Mouse (Mus musculus) thymus, adult 2 months (tissue): ENCODE measurements around the gene Ppp1r17. TPM values are rescaled to one million over a fixed set of nuclear protein-coding genes. Genes with fewer than 3 reads are reported as not detected.

Experiments
- DNase-seq: peaks from one replicate; pipeline ENCODE4 v3.0.0; 2021
- H3K27ac ChIP-seq: fragments of 200-500 bp; 2 replicates; pipeline ENCODE4 v1.5.1; 2012; ENCODE audit warnings: low read length, control low read depth; ENCODE audit not compliant: control insufficient read depth, insufficient read depth
- H3K27me3 ChIP-seq: fragments of 200-500 bp; 2 replicates; pipeline ENCODE4 v1.6.1; 2012; ENCODE audit warnings: mild to moderate bottlenecking, low read length, moderate library complexity, mixed read lengths; ENCODE audit not compliant: control insufficient read depth, insufficient read depth
- H3K36me3 ChIP-seq: fragments of 200-500 bp; 2 replicates; pipeline ENCODE4 v1.6.1; 2012; ENCODE audit warnings: mild to moderate bottlenecking, low read length, moderate library complexity; ENCODE audit not compliant: control insufficient read depth, insufficient read depth
- H3K4me1 ChIP-seq: fragments of 200-500 bp; replicated peaks from 2 replicates; pipeline ENCODE4 v1.6.1; 2012; ENCODE audit warnings: low read length; ENCODE audit not compliant: control insufficient read depth, insufficient read depth
- H3K4me3 ChIP-seq: fragments of 200-500 bp; 2 replicates; pipeline ENCODE4 v1.5.1; 2012; ENCODE audit warnings: mild to moderate bottlenecking, low read length, control low read depth, moderate library complexity; ENCODE audit not compliant: control insufficient read depth, insufficient read depth
- CTCF ChIP-seq: fragments of 200-500 bp; IDR thresholded peaks from 2 replicates; pipeline ENCODE4 v1.5.1; 2012; ENCODE audit warnings: mild to moderate bottlenecking, control low read depth, low read length, moderate library complexity, borderline replicate concordance; ENCODE audit not compliant: control insufficient read depth, poor library complexity, insufficient read depth; ENCODE audit errors: extremely low read depth
- POLR2A ChIP-seq: fragments of 200-500 bp; IDR thresholded peaks from 2 replicates; pipeline ENCODE4 v1.6.1; 2012; ENCODE audit warnings: mild to moderate bottlenecking, low read length, control low read depth, moderate library complexity; ENCODE audit not compliant: control insufficient read depth, poor library complexity, insufficient read depth; ENCODE audit errors: extremely low read depth
- WGBS: fragments of 180-500 bp; shearing (Covaris S2); methylation state at CpG from one replicate; pipeline ENCODE4 v1.1.7; 2018; 5-methylcytosine and 5-hydroxymethylcytosine counted together
- polyA plus RNA-seq: library from polyadenylated mRNA; depleted of rRNA; stranded (reverse); fragments of >200 nt; gene quantifications from 2 replicates; pipeline ENCODE4 v1.2.3, GENCODE M21; 2012

The Ppp1r17 gene
- polyA plus RNA-seq, 1 experiment, result 0.08 TPM

DNA sequence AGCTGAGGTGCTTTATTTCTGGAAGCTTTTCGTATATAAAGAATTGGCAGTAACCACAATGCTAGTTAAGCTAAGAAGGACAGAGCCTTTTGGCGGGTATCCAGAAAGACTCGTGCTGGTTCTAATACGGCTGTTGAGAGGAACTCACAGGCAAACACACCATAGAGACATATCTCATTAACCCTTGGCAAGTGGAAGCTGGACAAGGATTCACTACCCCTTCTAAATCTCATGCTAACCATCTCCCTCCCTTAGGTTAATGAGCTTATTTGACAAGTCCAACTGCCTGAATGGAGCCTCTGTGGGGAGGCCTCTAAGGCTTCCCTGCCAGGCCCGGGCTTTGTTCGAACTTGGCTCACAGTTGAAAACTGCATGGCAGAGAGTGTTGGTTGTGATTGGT is 10.0 kb downstream of the Ppp1r17 start:
- Histone ChIP-seq H3K4me3 (no peak overlapping the region), H3K36me3 (no peaks in the 10 kb centered on the region), H3K27ac (no peak overlapping the region), H3K4me1 (no peaks in the 10 kb centered on the region), H3K27me3 (no peaks in the 10 kb centered on the region)
- TF ChIP-seq CTCF (no peak), POLR2A (no peak)
- DNase-seq, result no peak
- WGBS, result 77% methylated on average over 6 of the region's 6 CpGs

GRCm38 (mm10) chr6:56027966-56028365 is 10.7 kb downstream of the Ppp1r17 start:
- TF ChIP-seq POLR2A, result no peak
- no peak for TF ChIP-seq CTCF
- no peak overlapping the region for H3K4me3 ChIP-seq
- H3K36me3 ChIP-seq, result no peaks in the 10 kb centered on the region
- no peaks in the 10 kb centered on the region for H3K27me3 ChIP-seq
- DNase-seq, result no peak
- no peaks in the 10 kb centered on the region for H3K4me1 ChIP-seq
- WGBS, result 90% methylated on average over 5 of the region's 5 CpGs
- no peak overlapping the region for H3K27ac ChIP-seq

- no peaks in the 10 kb centered on the region for H3K4me1 ChIP-seq
- H3K4me3 ChIP-seq, result no peak overlapping the region
- no peak for DNase-seq
- no peak overlapping the region for H3K27ac ChIP-seq
- no peaks in the 10 kb centered on the region for H3K27me3 ChIP-seq
- H3K36me3 ChIP-seq, result no peaks in the 10 kb centered on the region
- TF ChIP-seq CTCF (no peak), POLR2A (no peak)
- 81% methylated on average over 5 of the region's 5 CpGs for WGBS
Observed at GRCm38 (mm10) chr6:56029986-56030385, 12.7 kb downstream of the Ppp1r17 start.

- Histone ChIP-seq H3K27me3 (no peaks in the 10 kb centered on the region), H3K4me1 (no peaks in the 10 kb centered on the region), H3K27ac (no peak overlapping the region), H3K36me3 (no peaks in the 10 kb centered on the region), H3K4me3 (no peak overlapping the region)
- WGBS, result 87% methylated on average over 2 of the region's 2 CpGs
- DNase-seq, result no peak
- TF ChIP-seq POLR2A (no peak), CTCF (no peak)
Observed at GRCm38 (mm10) chr6:56032231-56032630, 14.9 kb downstream of the Ppp1r17 start.

DNA sequence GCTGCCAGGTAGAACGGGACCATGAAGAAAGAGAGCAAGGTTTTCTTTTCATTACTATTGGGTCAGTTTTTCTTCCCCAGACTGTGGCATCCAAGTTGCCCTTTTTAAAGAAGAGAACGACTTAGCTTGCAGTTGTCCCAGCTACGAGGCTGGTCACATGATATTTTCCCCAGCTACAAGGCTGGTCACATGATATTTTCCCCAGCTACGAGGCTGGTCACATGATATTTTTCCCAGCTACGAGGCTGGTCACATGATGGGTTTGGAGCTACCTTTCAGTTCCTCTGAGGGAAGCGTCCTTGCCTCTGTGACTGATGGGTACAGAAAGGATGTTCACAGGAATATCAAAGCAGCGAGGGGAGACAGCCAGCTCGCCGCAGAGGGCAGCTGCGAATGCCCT is 17.8 kb downstream of the Ppp1r17 start:
- DNase-seq, result no peak
- no peaks in the 10 kb centered on the region for H3K27me3 ChIP-seq
- 82% methylated on average over 10 of the region's 10 CpGs for WGBS
- no peaks in the 10 kb centered on the region for H3K4me1 ChIP-seq
- no peak overlapping the region for H3K4me3 ChIP-seq
- no peak for TF ChIP-seq CTCF
- TF ChIP-seq POLR2A, result no peak
- no peaks in the 10 kb centered on the region for H3K36me3 ChIP-seq
- H3K27ac ChIP-seq, result no peak overlapping the region

DNA sequence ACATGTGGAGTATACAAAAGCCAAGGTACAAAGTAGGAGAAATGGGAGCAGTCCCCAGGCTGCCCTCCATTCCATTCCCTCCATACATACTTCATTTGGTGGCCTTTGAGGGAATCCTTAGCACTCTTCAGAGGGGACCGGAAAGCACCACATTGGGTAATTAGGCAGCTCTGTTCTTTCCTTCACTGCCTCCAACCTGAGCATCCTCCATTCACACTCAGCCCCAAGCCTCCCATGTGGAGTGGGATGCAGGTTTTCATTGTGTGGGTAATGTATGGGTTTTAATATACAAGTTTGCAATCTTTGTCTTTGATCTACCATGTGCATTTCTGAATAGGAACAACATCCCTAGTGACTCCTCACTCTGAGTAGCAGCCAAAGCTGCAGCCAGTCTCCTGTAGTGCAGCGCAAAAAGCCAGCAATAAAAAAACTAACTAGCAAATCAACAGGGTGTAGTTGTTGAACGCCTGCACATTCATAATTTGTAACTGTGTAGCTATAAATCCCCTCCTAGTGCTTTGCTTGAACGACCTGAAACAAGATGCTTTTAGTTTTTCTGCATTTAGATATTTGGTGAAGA is 22.3 kb downstream of the Ppp1r17 start:
- H3K27me3 ChIP-seq, result no peaks in the 10 kb centered on the region
- TF ChIP-seq CTCF (no peak), POLR2A (no peak)
- H3K4me3 ChIP-seq, result no peak overlapping the region
- 76% methylated on average over 4 of the region's 4 CpGs for WGBS
- H3K4me1 ChIP-seq, result no peaks in the 10 kb centered on the region
- no peak for DNase-seq
- no peaks in the 10 kb centered on the region for H3K36me3 ChIP-seq
- no peak overlapping the region for H3K27ac ChIP-seq

DNA sequence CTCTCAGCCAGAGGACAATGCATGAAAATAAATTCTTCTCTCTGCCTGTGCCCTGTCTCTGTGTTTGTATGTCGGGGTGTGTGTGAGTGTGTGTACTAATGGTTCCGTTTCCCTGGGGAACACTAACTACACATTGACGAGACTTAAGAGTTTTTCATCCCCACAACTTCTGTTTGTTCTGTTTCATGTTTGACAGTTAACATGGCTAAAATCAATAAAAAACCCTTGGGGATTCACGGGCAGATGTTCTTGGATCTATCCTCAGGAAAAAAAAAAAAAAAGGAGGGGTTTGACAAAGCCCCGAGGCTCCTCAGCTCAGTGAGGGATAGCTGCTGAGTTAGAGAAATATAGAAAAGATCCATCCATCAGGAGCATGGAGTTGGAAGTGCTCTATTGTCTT is 27.0 kb downstream of the Ppp1r17 start:
- WGBS, result 89% methylated on average over 5 of the region's 5 CpGs
- Histone ChIP-seq H3K36me3 (no peaks in the 10 kb centered on the region), H3K4me1 (no peaks in the 10 kb centered on the region), H3K27me3 (no peaks in the 10 kb centered on the region), H3K4me3 (no peak overlapping the region), H3K27ac (no peak overlapping the region)
- no peak for DNase-seq
- TF ChIP-seq POLR2A (no peak), CTCF (no peak)
